Mouse (Mus musculus): ENCODE measurements around the gene Dennd5b.
"Not testable (repeated sequence)": the region's sequence is repeated elsewhere in the genome, so short reads cannot be mapped to it uniquely, and the experiment has no call there.

The Dennd5b gene

DNA sequence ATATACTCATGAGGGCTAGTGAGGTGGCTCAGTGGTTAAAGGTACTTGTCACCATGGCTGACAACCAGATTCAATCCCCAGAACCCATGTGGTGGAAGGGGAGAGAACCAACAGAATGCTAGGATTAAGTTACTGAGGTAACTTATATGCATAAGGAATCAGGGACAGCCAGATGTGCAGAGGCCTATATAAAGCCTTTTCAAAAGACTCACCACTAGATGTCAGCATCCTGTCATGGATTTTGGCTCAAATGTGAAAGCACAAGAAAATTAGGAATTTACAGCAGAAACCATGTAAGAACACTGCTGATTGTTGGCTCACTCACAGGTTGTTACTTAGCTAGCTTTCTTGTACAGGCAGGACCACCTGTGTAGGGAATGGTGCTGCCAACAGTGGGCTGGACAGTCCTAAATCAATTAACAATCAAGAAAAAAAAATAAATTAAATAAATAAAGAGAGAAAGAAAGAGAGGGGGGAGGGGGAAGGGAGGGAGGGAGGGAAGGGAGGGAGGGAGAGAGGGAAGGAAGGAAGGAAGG lies 90.6 kb downstream of the Dennd5b start:
- in situ Hi-C loops (cut with MboI, MseI), result loop anchor here (5.0 kb wide), 1 partner anchor 111 kb away; no protein-coding TSS in a partner anchor

DNA sequence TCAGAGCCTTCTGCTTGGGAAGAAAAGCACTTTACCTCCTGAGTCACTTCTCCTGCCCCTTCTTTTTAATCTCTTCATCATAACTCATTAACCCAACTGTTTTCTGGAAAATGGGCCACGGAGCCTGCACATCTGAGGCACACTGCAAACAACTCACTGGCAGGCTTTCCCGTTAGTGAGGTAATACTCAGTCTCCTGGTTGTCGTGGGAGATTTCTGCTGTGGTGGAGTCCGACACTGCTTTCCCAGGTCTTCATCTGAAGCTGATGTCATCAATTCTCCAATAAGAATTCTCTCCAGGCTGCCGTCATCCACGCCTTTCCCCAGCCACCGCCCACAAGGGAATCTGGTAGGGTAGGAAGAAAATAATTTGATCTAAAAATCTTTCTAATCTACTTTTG lies 96.5 kb downstream of the Dennd5b start:
- in situ Hi-C loops (cut with MboI, MseI), result no loop called here

DNA sequence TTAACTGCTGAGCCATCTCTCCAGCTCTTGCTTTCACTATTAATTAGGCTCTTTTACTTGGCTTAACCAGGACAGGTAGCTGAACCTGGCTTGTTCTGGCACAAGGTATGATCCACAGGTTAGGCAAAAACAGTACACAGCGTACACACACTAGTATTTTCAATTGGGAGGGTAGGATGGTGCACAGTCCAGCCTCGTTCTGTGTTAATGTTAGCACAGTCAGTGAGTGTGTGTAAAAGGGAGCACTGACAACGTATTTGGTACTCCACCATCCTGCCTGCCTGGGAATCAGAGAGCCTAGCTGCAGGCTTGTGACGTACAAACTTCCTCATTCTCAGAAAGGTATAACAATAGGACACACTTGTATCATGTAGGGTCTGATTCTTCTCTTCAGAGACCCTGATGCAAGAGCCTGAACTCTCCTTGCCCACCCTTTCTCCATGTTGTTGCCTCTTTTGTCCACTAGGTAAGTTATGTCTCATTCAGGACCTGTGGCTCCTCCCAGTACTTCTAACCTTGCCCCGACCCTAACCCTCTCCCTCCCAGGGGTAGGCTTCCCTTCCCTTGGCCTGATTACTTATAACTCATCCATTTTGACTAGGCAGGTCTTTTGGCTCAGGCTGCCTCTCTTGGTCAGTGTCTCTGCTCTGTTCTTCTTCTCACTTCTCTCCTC lies 107.0 kb downstream of the Dennd5b start:
- in situ Hi-C loops (cut with MboI, MseI), result no loop called here

DNA sequence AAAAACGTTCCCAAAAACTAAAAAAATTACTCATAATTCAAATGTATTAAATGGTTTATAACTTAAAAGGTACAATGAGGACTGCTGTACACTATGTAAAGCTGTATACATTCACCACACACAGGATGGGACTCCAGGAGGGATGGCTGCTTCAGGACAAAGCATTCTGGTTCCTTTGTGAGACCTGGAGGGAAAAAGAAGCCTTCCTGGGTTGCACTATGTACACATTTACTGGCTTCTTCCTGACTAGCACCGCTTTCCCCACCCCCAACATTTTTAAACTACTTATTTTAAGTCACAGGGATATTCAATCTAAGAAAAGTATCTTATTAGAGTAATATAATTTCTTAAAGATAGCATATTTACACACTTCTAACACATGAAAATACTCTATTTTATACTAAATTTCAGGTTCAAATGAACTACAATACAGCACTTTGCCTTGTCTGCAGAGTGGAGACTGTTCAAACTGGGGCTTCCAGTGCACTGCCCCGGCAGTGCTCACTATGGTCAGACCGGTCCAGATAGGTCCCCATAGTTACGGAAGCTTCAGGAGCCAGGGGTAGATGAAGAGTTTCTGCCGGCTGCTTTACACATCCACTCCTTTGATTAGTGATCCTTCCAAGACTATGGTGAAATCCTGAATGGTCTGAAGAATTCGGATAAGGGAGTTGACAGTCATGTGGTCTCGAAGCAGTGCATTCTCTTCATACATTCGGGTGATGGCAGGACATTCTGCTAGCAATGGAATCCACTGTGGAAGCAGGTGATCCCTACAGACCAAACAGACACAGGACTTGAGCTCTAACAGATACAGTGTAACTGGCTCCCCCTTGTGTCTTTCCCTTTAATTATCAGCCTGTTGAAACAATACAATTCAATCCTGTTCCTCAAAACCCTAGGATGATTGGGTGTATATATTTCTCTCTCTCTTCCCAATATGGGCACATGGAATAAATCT lies 108.1 kb downstream of the Dennd5b start:
- in situ Hi-C loops (cut with MboI, MseI), result no loop called here

DNA sequence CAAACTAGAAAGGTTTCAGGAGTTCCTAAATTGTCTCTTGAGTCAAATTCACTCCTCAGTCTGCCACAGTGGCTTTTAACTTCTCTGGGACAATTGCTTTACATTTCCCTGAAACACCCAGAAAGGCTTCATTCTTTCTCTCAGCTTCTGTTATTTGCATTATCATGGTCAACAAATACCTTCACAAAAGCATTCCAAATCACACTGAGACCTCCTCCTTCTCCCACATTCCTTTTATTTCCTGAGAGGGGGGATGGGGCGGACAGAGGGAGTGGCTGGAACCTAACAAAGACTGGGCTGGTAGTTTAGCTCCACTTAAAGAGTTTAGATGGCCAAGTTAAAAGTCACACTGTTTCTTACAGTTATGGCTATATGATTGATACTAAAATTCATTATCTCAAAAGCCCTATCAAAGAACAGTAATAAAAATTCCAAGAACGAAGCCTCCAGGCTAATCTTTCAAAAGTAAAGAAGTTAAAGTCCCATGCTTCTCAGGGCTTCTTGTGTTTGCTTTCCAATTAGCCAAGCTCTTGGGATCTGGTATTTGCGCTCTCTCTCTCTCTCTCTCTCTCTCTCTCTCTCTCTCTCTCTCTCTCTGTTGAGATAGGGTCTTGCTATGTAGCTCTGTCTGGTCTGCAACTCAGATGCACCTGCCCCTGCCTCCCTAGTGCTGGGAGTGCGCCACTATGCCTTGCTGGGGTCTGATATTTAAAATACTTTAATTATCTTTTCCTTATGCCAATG lies 108.9 kb downstream of the Dennd5b start:
- in situ Hi-C loops (cut with MboI, MseI), result no loop called here

DNA sequence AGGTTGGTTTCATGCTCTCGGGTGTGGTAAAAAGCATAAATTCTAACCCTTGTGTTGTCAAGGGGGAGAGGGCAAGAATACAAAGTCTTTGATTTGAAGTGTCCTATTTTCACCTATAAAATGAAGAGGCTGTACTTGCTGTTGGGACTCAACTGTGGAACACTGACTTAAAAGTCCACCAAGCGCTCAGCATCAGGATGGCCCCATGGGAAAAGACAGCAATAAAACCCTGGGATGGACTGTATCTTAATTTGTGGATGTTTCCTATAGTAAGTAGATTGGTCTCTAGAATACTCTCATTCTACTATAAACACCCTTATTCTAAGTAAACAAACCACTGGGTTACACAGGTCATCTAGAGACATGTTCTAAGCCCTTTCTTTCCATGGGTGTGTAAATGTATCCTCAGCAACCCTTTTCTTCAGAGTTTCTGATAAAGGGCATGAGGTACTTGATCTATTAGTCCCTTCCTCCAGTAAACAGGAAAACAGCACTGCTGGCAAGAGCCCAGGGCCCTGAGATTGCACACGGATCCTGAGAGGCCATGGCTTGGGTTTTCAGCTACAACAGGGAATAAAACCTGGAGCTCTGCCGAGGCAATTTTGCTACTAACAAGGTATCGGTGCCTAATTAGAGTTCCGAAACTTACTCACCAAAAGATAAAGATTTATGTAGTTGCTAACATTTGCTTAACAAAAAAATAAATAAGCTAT lies 109.7 kb downstream of the Dennd5b start:
- in situ Hi-C loops (cut with MboI, MseI), result no loop called here

DNA sequence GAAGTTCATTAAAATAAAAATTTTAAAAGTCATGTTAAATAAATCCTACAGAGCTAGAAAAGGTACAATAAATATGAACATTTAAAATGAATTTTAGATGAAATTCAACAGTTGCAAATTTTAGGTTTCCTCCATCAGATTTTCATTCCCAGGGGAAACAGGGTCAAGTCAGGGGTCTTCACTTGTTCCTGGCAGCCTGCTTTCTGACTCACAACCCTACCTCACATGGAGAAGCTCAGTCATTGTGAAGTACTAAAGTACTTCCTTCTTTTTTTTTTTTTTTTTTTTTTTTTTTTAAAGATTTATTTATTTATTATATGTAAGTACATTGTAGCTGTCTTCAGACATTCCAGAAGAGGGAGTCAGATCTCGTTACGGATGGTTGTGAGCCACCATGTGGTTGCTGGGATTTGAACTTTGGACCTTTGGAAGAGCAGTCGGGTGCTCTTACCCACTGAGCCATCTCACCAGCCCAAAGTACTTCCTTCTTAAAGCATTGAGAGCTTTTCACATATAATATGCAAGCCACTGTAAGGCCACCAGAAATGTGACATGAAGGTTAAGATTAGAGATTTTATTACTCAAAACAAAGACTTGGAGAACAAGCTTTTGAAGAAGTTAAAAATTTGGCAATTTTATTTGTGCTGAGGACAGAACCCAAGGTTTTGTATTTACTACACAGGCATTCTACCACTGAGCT lies 111.5 kb downstream of the Dennd5b start:
- in situ Hi-C loops (cut with MboI, MseI), result not testable (repeated sequence)

DNA sequence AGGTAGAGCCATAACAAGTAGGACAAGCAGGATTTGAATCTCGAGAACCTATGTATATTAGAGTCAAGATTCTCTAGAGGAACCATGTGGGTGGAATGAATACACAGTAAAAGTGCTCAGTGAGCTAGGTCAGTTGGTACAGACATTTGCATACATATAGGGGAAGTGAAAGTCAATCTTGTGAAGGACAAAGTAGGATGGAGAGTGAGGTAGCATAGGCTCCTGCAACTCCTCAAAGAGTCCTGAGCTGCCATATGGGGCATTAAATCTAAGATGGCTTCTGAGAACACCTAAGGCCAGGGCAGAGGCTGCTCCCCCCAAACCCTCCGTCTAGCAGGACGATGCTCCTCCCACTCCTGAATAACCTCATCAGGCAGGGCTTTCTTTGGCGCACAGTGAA lies 115.5 kb downstream of the Dennd5b start:
- in situ Hi-C loops (cut with MboI, MseI), result no loop called here

DNA sequence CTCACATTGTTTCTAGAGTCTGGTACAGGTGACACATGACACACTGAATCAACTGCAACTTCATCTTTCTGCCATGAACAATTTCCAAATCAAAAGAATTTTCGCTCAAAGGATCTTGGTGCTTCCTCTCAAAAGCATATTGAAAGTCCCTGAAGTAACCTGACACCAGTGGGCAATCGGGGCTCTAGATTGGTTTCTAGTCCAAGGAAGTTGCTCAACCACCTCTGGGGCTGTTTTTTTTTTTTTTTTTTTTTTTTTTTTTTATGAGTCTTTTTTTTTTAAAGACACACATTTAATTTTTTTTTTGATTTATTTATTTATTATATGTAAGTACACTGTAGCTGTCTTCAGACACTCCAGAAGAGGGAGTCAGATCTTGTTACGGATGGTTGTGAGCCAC lies 121.0 kb downstream of the Dennd5b start:
- in situ Hi-C loops (cut with MboI, MseI), result no loop called here

DNA sequence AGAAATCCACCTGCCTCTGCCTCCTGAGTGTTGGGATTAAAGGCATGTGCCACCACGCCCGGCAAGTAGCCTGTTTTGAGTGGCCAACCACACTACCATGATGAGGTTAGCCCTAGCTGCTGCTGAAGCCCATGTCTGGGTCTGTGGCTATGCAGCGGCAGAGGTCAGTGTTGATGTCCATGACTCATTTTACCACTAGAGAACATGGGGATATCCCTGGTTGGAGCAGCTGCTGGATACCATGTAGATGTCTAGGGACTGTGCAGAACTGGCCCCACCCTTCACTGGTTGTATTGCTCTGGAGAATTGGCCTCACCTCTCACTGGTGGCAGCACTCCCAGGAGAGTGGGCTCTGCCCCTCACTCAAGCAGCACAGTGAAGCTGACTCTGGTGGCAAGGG lies 126.4 kb downstream of the Dennd5b start:
- in situ Hi-C loops (cut with MboI, MseI), result no loop called here

DNA sequence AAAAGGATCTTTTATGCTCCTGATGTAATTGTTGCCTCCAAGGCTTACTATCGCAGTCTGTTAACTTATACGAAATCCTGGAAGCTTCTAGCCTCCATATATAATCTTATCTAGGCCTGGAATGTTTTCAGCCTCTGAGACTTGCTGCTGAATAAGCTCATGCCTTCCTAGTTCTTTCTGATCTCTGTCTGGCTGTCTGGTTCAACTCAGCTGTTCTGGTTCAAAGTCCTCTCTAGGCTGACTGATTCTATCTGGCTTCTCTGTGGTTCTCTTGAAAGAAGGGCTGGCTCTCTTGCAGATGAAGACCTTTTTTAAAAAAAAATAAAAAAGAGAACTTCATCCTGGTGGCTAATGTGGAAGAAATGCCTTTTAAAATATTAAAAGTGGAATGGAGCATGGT lies 128.6 kb downstream of the Dennd5b start:
- in situ Hi-C loops (cut with MboI, MseI), result no loop called here

DNA sequence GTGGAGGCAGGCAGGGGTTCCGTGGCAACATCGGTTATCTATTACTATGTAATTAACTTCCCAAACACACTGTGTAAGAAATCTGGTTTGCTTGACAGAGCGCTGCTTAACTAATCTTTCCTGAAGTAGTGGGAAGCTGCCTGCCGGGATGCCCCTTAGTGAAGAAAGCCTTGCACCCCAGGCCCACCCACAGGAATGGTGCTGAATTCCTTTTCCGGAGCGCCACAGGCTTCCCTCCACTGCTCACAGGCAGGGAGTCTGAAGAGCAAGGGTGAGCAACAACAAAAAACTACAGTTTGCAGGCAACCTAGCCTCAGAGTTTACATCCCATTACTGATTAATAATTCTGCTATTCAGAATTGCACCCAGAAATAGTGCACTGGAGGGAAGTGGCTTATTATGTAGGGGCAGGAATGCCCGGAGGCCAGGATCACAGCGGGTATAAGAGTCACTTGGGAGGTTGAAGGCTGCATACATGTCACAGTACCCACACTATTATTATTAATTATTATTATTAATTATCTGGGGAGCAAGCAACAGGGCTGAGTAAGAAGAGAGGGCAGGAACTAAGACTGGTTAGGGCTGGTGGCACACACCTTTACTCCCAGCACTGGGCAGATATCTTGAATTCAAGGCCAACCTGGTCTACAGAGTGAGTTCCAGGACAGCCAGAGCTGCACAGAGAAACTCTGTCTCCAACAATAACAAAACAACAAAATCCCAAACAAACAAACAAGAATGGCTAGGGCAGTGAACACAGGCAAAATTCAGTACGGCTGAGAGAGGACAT lies 129.2 kb downstream of the Dennd5b start:
- in situ Hi-C loops (cut with MboI, MseI), result no loop called here

DNA sequence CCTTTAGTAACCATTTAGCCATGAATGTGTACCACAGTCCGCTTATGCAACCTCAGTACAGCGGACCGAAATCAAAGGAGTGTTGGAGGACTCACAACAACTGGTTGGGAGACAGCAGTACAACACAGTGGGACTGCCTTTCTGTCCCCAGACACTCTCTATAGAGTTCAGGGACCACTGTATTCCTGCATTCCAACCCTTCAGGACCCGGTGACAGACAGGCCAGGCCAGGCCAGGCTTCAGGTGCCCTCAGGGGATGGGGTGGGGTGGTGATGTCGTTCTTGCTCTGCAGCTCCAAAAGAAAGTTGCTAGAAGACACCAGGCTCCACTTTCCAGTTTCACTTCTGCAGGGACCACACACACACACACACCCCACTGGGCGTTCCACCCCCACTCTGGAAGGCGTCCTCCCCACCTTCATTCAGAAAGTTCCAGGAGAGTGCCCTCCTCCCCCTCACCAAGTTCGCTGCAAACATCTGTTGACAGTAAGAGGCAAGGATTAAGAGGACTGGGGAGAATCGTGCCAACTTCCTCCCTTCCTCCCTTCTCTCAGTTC lies 130.0 kb downstream of the Dennd5b start:
- in situ Hi-C loops (cut with MboI, MseI), result no loop called here

DNA sequence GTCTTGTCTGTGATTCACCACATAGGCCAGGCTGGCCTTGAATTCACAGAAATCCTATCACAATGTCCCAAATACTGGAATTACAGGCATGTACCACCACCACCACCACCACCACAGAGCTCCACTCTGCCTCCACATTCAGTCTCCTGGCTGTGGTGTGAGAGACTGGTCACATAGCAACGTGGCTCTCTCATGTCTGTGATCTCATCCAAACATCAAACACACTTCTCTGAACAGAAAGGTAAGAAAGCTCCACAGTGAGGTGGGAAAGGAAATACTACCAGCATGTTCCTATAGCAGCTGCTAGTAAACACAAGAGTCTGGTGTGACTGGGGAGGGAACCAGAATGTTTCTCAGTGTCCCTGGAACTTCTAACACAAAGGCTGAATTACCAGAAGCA lies 140.2 kb downstream of the Dennd5b start:
- in situ Hi-C loops (cut with MboI, MseI), result no loop called here

DNA sequence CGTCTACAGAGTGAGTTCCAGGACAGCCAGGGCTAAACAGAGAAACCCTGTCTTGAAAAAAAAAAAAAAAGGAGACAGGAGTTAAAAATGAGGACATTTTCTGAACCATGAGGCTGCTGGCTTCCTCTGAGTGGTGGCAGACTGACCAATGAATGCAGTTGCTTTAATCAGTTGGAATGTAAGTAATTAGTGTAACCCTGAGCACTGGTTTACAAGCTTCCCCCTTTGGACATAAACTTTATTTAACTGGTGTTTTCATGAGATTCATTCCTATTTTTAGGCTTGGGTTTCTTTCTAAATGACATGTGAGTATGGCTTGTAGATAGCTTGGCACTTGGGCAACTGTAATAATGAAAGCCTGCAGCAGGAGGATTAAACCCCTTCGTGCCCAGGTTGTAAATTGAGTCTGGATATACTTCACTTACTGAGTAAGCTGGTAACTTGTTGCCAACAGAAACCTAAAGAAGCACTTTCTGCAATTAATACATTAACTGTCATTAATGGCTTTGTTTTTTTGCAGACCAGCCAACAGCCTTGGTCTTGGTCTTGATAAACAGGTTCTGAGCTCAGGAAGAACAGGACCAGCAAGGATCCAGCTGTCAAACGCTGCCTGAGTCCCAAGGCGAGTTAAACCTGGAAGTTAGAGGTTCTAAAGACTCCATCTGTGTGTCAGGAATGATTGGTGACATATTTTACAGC lies 141.8 kb downstream of the Dennd5b start:
- in situ Hi-C loops (cut with MboI, MseI), result no loop called here

DNA sequence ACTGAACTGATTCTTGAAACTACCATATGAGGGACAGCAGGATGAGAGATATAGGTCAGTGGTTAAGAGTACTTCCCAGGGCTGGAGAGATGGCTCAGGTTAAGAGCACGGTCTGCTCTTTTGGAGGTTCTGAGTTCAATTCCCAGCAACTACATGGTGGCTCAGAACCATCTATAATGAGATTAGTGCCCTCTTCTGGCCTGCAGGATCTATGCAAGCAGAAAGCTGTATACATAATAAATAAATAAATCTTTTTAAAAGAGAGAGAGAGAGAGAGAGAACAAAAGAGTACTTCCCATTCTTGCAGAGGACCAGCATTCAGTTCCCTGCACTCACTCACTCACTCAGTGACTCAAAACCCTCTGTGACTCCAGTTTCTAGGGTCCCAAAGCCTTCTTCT lies 142.8 kb downstream of the Dennd5b start:
- in situ Hi-C loops (cut with MboI, MseI), result no loop called here

DNA sequence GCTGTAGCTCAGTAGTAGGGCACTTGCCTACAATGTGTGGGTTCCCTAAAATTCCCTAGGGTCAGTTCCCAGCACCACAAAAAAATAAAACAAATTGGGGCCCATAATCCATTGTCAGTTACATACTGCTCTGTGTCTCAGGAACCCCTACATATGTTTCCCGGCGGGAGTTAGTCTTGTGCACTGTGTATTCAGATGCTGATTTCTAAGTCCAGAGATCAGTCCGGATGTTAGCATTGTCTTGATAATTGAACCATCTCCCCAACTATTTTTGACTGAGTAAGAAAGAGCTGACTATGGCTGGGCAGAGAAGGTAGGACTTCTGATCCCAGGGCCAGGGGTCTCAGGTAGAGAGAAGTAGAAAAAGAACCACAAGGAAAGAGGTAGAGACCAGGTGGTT lies 144.4 kb downstream of the Dennd5b start:
- in situ Hi-C loops (cut with MboI, MseI), result no loop called here

DNA sequence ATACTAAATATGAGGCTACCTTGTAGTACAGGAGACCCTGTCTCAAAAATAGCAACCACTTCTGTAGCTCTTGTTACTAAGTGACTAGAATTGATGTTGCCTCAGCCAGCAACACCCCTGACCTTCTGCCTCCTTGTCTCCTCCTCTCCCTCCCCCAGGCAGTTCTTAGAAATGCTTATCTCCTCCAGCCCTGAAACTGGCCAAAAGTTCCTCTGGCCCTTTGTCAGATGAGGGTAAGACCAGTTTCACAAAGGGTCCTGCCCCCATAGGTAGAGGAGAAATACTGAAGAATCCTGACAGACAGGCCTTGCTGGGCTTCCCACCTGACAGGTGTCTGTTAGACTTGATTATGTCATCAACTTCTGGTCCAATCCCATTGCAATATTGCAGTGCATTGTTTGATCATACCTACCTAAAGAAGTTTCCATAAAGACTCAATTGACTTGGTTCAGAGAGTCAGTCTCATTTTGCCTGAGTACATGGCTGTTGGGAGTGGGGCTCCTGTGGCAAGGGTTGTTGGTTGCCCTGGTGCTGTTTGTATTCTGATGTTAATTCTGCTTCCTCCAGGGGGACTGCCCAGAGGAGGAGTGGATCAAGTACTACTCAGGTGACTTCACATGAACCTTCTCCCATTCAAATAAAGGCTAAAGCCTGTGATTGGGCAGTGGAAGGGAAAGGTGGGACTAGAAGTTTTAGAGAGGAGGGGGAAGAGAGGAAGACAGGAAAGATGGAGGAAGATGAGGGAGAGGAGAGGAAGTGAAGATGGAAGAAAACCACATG lies 145.6 kb downstream of the Dennd5b start:
- in situ Hi-C loops (cut with MboI, MseI), result no loop called here

Data from T-helper 1 cell (primary cell).